Mouse (Mus musculus) embryonic fibroblast, embryonic 13.5 days (primary cell): ENCODE measurements around the gene Casp4. TPM values are rescaled to one million over a fixed set of nuclear protein-coding genes. Genes with fewer than 3 reads are reported as not detected.
A peak's percentile ranks its signal among the peaks of the same experiment; 100 is the strongest.

Experiments used
- H3K27ac ChIP-seq: 2 replicates; pipeline ENCODE4 v1.5.1; 2012; ENCODE audit warnings: low read length, control low read depth, inconsistent platforms; ENCODE audit not compliant: insufficient read depth
- H3K4me1 ChIP-seq: 2 replicates; pipeline ENCODE4 v1.6.1; 2011; ENCODE audit warnings: low read length; ENCODE audit not compliant: control insufficient read depth, insufficient read depth
- H3K4me3 ChIP-seq: 2 replicates; pipeline ENCODE4 v1.5.1; 2011; ENCODE audit warnings: mild to moderate bottlenecking, control low read depth, low read length; ENCODE audit not compliant: insufficient read depth
- CTCF ChIP-seq: IDR thresholded peaks from 2 replicates; pipeline ENCODE4 v1.5.1; 2011; ENCODE audit warnings: mild to moderate bottlenecking, control low read depth, low read length, moderate library complexity, borderline replicate concordance; ENCODE audit not compliant: insufficient read depth
- POLR2A ChIP-seq: IDR thresholded peaks from 2 replicates; pipeline ENCODE4 v1.6.1; 2011; ENCODE audit warnings: low read depth, mild to moderate bottlenecking, control low read depth, low read length, moderate library complexity
- polyA plus RNA-seq: library from polyadenylated mRNA; stranded (reverse); fragments of >200 nt; gene quantifications from 2 replicates; pipeline ENCODE4 v1.2.4, GENCODE M21; 2011; ENCODE audit warnings: low read depth; ENCODE audit not compliant: missing spikeins, insufficient read length

Gene Casp4
- 7.9 and 11.5 TPM in 2 replicates for polyA plus RNA-seq

GRCm38 (mm10) chr9:5308561-5308960 is at the start of gene Casp4:
TSS of gene Casp4 (plus strand) at chr9:5308828.
- H3K4me1 ChIP-seq, result no peaks in the 10 kb centered on the region
- peak within 1 kb of the TSS; percentile 18; the same call in 1 of the 2 replicates for H3K27ac ChIP-seq
- peak within 1 kb of the TSS; percentile 32 for H3K4me3 ChIP-seq
- TF ChIP-seq CTCF, result no peak
- TF ChIP-seq POLR2A, result no peak

- TF ChIP-seq CTCF, result no peak
- TF ChIP-seq POLR2A, result no peak
- H3K27ac ChIP-seq, result no peak overlapping the region
- no peak overlapping the region for H3K4me3 ChIP-seq
- no peaks in the 10 kb centered on the region for H3K4me1 ChIP-seq
These were observed 44.6 kb upstream of the Casp4 start for GRCm38 (mm10) chr9:5263951-5264475.

- H3K4me3 ChIP-seq, result no peak overlapping the region
- no peak for TF ChIP-seq CTCF
- TF ChIP-seq POLR2A, result no peak
- no peak overlapping the region for H3K27ac ChIP-seq
- H3K4me1 ChIP-seq, result no peaks in the 10 kb centered on the region
These were observed 38.4 kb upstream of the Casp4 start for GRCm38 (mm10) chr9:5270274-5270673.

GRCm38 (mm10) chr9:5270884-5271283 is 37.7 kb upstream of the Casp4 start:
- H3K4me3 ChIP-seq, result no peak overlapping the region
- H3K4me1 ChIP-seq, result no peaks in the 10 kb centered on the region
- no peak for TF ChIP-seq CTCF
- TF ChIP-seq POLR2A, result no peak
- no peak overlapping the region for H3K27ac ChIP-seq

- no peak overlapping the region for H3K4me3 ChIP-seq
These were observed 37.2 kb upstream of the Casp4 start for GRCm38 (mm10) chr9:5271334-5271845.

GRCm38 (mm10) chr9:5286071-5286470 is 22.6 kb upstream of the Casp4 start:
- TF ChIP-seq POLR2A (no peak), CTCF (no peak)
- H3K4me1 ChIP-seq, result no peaks in the 10 kb centered on the region
- no peak overlapping the region for H3K4me3 ChIP-seq
- H3K27ac ChIP-seq, result no peak overlapping the region

More at GRCm38 (mm10) chr9:5271334-5271845, 37.2 kb upstream of the Casp4 start:
- H3K4me1 ChIP-seq, result no peaks in the 10 kb centered on the region
- TF ChIP-seq POLR2A, result no peak
- no peak for TF ChIP-seq CTCF
- H3K27ac ChIP-seq, result no peak overlapping the region

- Histone ChIP-seq H3K4me3 (no peak overlapping the region), H3K4me1 (no peaks in the 10 kb centered on the region), H3K27ac (no peak overlapping the region)
- TF ChIP-seq CTCF (no peak), POLR2A (no peak)
These were observed 22.0 kb upstream of the Casp4 start for GRCm38 (mm10) chr9:5286597-5286996.

- TF ChIP-seq POLR2A (no peak), CTCF (no peak)
- H3K27ac ChIP-seq, result no peak overlapping the region
- no peaks in the 10 kb centered on the region for H3K4me1 ChIP-seq
- H3K4me3 ChIP-seq, result no peak overlapping the region
These were observed 12.0 kb upstream of the Casp4 start for GRCm38 (mm10) chr9:5296354-5297237.

GRCm38 (mm10) chr9:5298329-5299131 is 10.1 kb upstream of the Casp4 start, which contains the start of gene Casp1:
TSS of gene Casp1 (plus strand) at chr9:5298517.
- no peaks in the 10 kb centered on the region for H3K4me1 ChIP-seq
- TF ChIP-seq CTCF (no peak), POLR2A (no peak)
- no peak within 1 kb of the TSS for H3K27ac ChIP-seq
- H3K4me3 ChIP-seq, result no peak within 1 kb of the TSS
